Mouse (Mus musculus): ENCODE data around the gene Setd1b.
"Not testable (repeated sequence)": the region's sequence is repeated elsewhere in the genome, so short reads cannot be mapped to it uniquely, and the experiment has no call there.

The Setd1b gene

DNA sequence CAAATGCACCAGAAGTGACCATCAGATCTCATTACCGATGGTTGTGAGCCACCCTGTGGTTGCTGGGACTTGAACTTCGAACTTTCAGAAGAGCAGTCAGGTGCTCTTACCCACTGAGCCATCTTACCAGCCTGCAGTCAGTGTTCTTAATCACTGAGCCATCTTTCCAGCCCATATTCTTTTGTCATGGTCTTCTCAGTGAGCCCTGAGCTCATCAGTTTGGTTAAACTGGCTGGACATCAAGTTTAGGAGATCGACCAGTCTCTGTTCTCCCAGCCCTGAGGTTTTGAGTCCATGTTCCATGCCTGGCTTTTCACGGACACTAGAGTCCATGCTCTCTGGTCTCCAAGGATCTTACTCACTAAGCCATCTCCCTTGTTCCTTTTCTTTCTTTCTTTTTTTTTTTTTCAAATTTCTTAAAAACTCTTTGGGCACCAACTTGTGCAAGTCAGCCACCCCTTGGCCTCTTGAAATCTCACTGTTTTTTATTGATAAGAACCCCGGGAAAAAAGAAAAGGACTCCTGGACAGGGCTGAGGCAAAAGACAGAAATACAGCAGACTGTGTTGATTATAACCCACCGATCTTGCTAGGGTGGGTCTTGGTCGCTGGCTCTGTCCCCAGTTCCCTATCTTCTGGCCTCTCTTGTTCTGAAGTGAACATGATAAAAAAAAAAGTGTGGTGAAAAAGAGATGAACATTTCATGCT is 59.0 kb downstream of the Setd1b start:
- DNase-seq (ENCODE audit: low read depth, low spot score) = not testable (repeated sequence)

GRCm38 (mm10) chr5:123201523-123201892 is 59.5 kb downstream of the Setd1b start:
- DNase-seq (ENCODE audit: low read depth, low spot score) = no peak

DNA sequence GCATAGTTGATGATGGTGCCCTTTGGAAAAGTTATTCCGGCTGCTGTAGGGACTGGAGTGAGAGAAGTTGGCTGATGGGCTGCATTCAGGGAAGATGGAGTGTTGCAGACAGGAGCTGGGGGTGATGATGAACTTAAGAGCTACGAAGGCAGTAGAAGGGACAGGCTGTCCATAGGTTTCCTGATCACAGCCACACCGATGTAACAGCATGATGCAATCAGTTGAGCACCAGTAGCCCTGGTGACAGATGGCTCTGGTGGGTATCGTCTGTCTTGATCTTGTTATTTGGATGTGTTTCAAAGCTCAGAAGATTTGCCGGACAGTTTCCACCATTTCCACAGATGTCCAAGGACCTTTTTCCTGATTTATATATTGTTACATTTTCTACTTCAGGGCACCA is 60.0 kb downstream of the Setd1b start:
- DNase-seq (ENCODE audit: low read depth, low spot score) = no peak

DNA sequence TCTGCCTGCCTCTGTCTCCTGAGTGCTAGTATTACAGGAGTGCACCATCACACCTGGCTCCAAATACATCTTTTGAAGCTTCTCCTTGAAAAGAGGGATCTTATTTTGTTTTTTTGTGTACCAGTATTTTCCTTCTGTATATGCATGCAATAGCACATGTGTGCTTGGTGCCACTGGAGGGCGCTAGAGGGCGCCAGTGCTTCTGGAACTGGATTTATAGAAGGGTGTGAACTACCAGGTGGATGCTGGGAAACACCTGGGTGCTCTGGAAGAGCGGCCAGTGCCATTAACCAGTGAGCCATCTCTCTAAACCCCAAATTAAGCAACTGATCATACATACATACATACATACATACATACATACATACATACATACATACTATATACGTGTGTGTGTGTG is 60.8 kb downstream of the Setd1b start:
- not testable (repeated sequence) for DNase-seq (ENCODE audit: low read depth, low spot score)

GRCm38 (mm10) chr5:123203591-123203990 is 61.6 kb downstream of the Setd1b start:
- not testable (repeated sequence) for DNase-seq (ENCODE audit: low read depth, low spot score)

Data from mesoderm, embryonic 11.5 days (tissue).